Mouse (Mus musculus) forebrain, embryonic 16.5 days (tissue): ENCODE results near the gene Fam89a. TPM values are rescaled to one million over a fixed set of nuclear protein-coding genes. Genes with fewer than 3 reads are reported as not detected.

ENCODE experiments used
- ATAC-seq: fragments of 200-750 bp; cut with Nextera tagmentation; 2 replicates; pipeline ENCODE4 v1.8.0; 2017; ENCODE audit warnings: mild to moderate bottlenecking, moderate library complexity
- H3K27ac ChIP-seq: fragments of 300-500 bp; sonication (generic); 2 replicates; pipeline ENCODE4 v1.5.1; 2014; ENCODE audit warnings: low read length, control low read depth
- H3K27me3 ChIP-seq: fragments of 300-500 bp; sonication (generic); replicated peaks from 2 replicates; pipeline ENCODE4 v1.6.1; 2014; ENCODE audit warnings: low read length; ENCODE audit not compliant: control insufficient read depth, insufficient read depth
- H3K36me3 ChIP-seq: fragments of 300-500 bp; sonication (generic); 2 replicates; pipeline ENCODE4 v1.6.1; 2014; ENCODE audit not compliant: control insufficient read depth, insufficient read depth
- H3K4me1 ChIP-seq: fragments of 300-500 bp; sonication (generic); replicated peaks from 2 replicates; pipeline ENCODE4 v1.6.1; 2014; ENCODE audit warnings: low read length; ENCODE audit not compliant: control insufficient read depth, insufficient read depth
- H3K4me2 ChIP-seq: fragments of 300-500 bp; sonication (generic); 2 replicates; pipeline ENCODE4 v1.6.1; 2014; ENCODE audit warnings: mild to moderate bottlenecking, low read length, control low read depth
- H3K4me3 ChIP-seq: fragments of 300-500 bp; sonication (generic); replicated peaks from 2 replicates; pipeline ENCODE4 v1.5.1; 2014; ENCODE audit warnings: mild to moderate bottlenecking, low read length, control low read depth
- H3K9ac ChIP-seq: fragments of 300-500 bp; sonication (generic); replicated peaks from 2 replicates; pipeline ENCODE4 v1.6.1; 2014; ENCODE audit warnings: low read depth, low read length, control low read depth
- H3K9me3 ChIP-seq: fragments of 300-500 bp; sonication (generic); 2 replicates; pipeline ENCODE4 v1.6.1; 2016; ENCODE audit warnings: low read length; ENCODE audit not compliant: control insufficient read depth
- whole genome bisulfite sequencing: fragments of 180-500 bp; shearing (Covaris S2); extraction: QIAGEN DNeasy Blood & Tissue Kit; methylation state at CpG from one replicate; pipeline ENCODE4 v1.1.7; 2014; 5-methylcytosine and 5-hydroxymethylcytosine counted together
- polyA plus RNA-seq: library from polyadenylated mRNA; unstranded; fragments of >200 nt; fragmentation: Nextera tagmentation; extraction: Ambion mirVana; gene quantifications from 2 replicates; pipeline ENCODE4 v1.2.1, GENCODE M21; 2015

The Fam89a gene
- polyA plus RNA-seq, 1 experiment from 2014 or later: 0.25 TPM

DNA sequence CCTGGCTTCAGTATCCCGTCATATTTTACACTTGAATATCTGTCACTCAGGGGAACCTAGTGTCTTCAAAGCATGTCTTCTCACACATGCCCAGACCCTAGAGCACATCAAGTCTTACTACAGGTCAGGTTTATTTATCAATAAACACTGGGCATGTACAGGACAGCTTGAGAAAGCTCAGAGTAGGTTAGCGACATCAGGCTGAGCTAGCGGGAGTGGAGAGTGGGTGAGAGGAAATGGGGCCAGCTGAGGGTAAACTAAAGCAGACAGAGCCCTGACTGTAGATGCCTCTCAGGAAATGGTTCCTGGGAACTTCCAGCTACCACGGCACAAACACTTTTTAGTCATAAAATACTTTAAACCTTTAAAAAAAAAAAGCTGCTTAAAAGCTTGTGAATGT lies 48.1 kb downstream of the Fam89a start:
- Histone ChIP-seq H3K4me2 (no peak overlapping the region), H3K27ac (no peak overlapping the region), H3K9ac (no peak overlapping the region), H3K4me1 (no peaks in the 10 kb centered on the region), H3K4me3 (no peak overlapping the region), H3K36me3 (peaks cover 12% of the 10 kb centered on the region), H3K9me3 (no peaks in the 10 kb centered on the region), H3K27me3 (no peaks in the 10 kb centered on the region)
- WGBS: 81% methylated on average over 4 of the region's 4 CpGs
- no peak for ATAC-seq

GRCm38 (mm10) chr8:124702183-124702582 lies 49.4 kb downstream of the Fam89a start:
- no peak for ATAC-seq
- Histone ChIP-seq H3K36me3 (peaks cover 14% of the 10 kb centered on the region), H3K27ac (no peak overlapping the region), H3K9me3 (no peaks in the 10 kb centered on the region), H3K4me2 (no peak overlapping the region), H3K27me3 (no peaks in the 10 kb centered on the region), H3K4me3 (no peak overlapping the region), H3K4me1 (no peaks in the 10 kb centered on the region), H3K9ac (no peak overlapping the region)
- WGBS: 81% methylated on average over 3 of the region's 3 CpGs

DNA sequence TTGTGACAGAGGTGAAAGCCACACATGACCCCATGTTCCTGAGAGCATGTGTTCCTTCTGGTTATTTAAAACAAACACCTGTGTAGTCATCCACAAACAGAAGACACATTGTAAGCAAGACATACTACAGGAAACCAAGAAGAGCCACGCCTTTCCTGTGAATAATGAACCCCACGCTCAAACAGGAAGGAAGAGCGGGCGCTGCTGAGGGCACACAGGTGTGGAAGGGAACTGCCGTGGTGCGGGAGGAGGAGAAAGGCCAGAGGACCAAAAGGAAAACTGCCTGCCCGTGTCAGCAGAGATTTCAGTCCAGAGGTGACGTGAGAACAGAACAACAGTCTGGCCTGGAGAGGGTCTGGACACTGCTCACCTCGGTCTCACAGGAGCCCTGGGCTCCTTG lies 50.6 kb downstream of the Fam89a start:
- Histone ChIP-seq H3K27me3 (no peaks in the 10 kb centered on the region), H3K9me3 (no peaks in the 10 kb centered on the region), H3K4me3 (no peak overlapping the region), H3K36me3 (peaks cover 13% of the 10 kb centered on the region), H3K4me2 (no peak overlapping the region), H3K27ac (no peak overlapping the region), H3K9ac (no peak overlapping the region), H3K4me1 (no peaks in the 10 kb centered on the region)
- 95% methylated on average over 9 of the region's 9 CpGs for WGBS
- no peak for ATAC-seq

- Histone ChIP-seq H3K9ac (no peak overlapping the region), H3K9me3 (no peaks in the 10 kb centered on the region), H3K27me3 (no peaks in the 10 kb centered on the region), H3K4me3 (no peak overlapping the region), H3K36me3 (peaks cover 12% of the 10 kb centered on the region), H3K4me1 (no peaks in the 10 kb centered on the region), H3K4me2 (no peak overlapping the region), H3K27ac (no peak overlapping the region)
- ATAC-seq: no peak
- WGBS: 90% methylated on average over 5 of the region's 5 CpGs
Observed at GRCm38 (mm10) chr8:124700271-124700670, 51.4 kb downstream of the Fam89a start.

DNA sequence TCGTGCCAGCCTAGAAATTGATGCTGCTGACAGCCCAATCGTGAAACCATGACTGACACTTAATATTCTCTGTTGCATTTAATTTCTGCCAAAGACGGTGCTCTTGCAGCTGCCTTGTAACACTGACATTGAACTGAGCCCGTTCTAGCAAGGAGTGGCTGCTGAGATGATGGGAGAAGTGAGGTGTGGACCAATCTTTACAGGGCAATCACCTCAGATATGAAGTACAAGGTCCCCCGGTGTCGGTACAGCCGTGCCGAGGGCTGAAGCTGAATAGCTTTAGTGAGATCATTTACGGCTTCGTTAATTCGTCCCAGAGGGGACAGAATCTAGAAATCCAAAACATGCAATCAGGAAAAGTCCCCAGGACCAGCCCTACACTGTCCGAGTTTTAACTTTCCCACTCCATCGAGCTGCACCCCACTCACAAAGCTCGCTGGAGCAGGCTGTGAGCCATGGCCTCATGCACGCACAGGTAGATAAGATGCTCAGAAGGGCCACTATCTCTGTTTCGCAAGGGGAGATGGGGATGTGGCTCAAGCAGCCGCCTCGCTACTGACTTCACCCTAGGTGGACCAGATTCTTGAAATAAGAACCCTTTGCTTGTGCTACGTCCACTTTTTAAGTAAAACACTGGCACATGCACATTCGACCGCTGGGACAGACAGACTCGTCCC lies 56.1 kb downstream of the Fam89a start:
- Histone ChIP-seq H3K9me3 (no peaks in the 10 kb centered on the region), H3K27ac (no peak overlapping the region), H3K36me3 (peaks cover 5% of the 10 kb centered on the region), H3K27me3 (no peaks in the 10 kb centered on the region), H3K9ac (no peak overlapping the region), H3K4me3 (no peak overlapping the region), H3K4me2 (no peak overlapping the region), H3K4me1 (no peaks in the 10 kb centered on the region)
- 90% methylated on average over 22 of the region's 22 CpGs for WGBS
- ATAC-seq: no peak

GRCm38 (mm10) chr8:124691706-124692105 lies 59.9 kb downstream of the Fam89a start:
- Histone ChIP-seq H3K4me2 (no peak overlapping the region), H3K4me1 (no peaks in the 10 kb centered on the region), H3K9ac (no peak overlapping the region), H3K27me3 (no peaks in the 10 kb centered on the region), H3K27ac (no peak overlapping the region), H3K4me3 (no peak overlapping the region), H3K36me3 (peaks cover 9% of the 10 kb centered on the region), H3K9me3 (no peaks in the 10 kb centered on the region)
- ATAC-seq: no peak
- WGBS: 95% methylated on average over 4 of the region's 4 CpGs

Other genes with a start within 250 kb of the Fam89a start
- 41.4 and 42.1 TPM in 2 replicates for gene Cog2, start 231.1 kb downstream of the Fam89a start, polyA plus RNA-seq
- gene Agt, start 182.1 kb downstream of the Fam89a start, polyA plus RNA-seq: 0.18 and 0.37 TPM in 2 replicates
- 0.14 and 0.20 TPM in 2 replicates for gene Capn9, start 175.7 kb downstream of the Fam89a start, polyA plus RNA-seq
- 26.0 and 29.4 TPM in 2 replicates for gene 2310022B05Rik, start 88.5 kb downstream of the Fam89a start, polyA plus RNA-seq
- gene Ttc13, start 29.8 kb downstream of the Fam89a start, polyA plus RNA-seq: 60.0 and 62.6 TPM in 2 replicates
- gene Arv1, start 29.7 kb downstream of the Fam89a start, polyA plus RNA-seq: 26.9 and 33.5 TPM in 2 replicates
- gene Trim67, start 41.3 kb upstream of the Fam89a start, polyA plus RNA-seq: 28.8 and 30.4 TPM in 2 replicates
- 92.7 TPM in 2 replicates for gene Gnpat, start 111.2 kb upstream of the Fam89a start, polyA plus RNA-seq
- 36.1 and 38.3 TPM in 2 replicates for gene 2810004N23Rik, start 111.3 kb upstream of the Fam89a start, polyA plus RNA-seq
- 15.0 and 15.2 TPM in 2 replicates for gene Exoc8, start 145.9 kb upstream of the Fam89a start, polyA plus RNA-seq
- 10.6 and 12.9 TPM in 2 replicates for gene Sprtn, start 146.1 kb upstream of the Fam89a start, polyA plus RNA-seq
- gene Egln1, start 197.5 kb upstream of the Fam89a start, polyA plus RNA-seq: 21.3 and 21.8 TPM in 2 replicates